Mouse (Mus musculus) heart, adult 10 weeks (tissue): Measurements from ENCODE around the gene Olfr1313. TPM values are rescaled to one million over a fixed set of nuclear protein-coding genes. Genes with fewer than 3 reads are reported as not detected.

Experiments
- polyA plus RNA-seq: library from polyadenylated mRNA; stranded (reverse); fragments of 350-450 nt; fragmentation: Illumina TruSeq; extraction: RNeasy Lipid Tissue Mini Kit (QIAGEN cat#74804); gene quantifications from one replicate; pipeline ENCODE4 v1.2.3, GENCODE M21; 2014; ENCODE audit warnings: low read depth, low replicate concordance

Gene Olfr1313
- polyA plus RNA-seq: not detected

GRCm38 (mm10) chr2:112077743-112078142, at the start of gene Olfr1313:
TSS of gene Olfr1313 (minus strand) at chr2:112077843.

GRCm38 (mm10) chr2:112115340-112115739, 37.7 kb upstream of the Olfr1313 start, which contains the start of gene Olfr1315-ps1:
TSS of gene Olfr1315-ps1 (minus strand) at chr2:112115440.

DNA sequence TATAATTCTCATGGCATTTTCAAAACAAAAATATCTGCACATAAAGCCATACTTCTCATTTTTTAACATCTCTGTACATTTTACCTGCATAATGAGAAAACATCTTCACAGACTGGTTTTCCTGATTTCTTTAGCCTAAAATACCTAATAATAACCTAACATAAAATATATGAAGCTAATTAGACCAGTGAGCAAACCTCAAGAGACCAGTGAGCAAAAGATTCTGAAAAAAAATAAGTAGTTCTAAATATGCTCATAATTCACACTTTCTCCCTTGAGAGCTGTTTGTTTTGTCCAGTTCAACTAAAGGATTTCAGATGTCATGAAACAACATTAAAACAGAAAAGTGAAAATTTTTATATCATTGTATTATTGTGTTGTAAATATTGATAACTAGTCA, 19.0 kb upstream of the Olfr1313 start, which contains the start of gene Olfr1314:
TSS of gene Olfr1314 (minus strand) at position 101 of the 400 bp plus-strand sequence.

GRCm38 (mm10) chr2:112050138-112050537, 27.5 kb downstream of the Olfr1313 start, which contains the start of gene Olfr1312:
TSS of gene Olfr1312 (minus strand) at chr2:112050238.

GRCm38 (mm10) chr2:112024312-112024711, 53.3 kb downstream of the Olfr1313 start, which contains the start of gene Olfr1311:
TSS of gene Olfr1311 (minus strand) at chr2:112024412.

Other genes starting within 250 kb of the Olfr1313 start
- not detected for gene Olfr1305, start 200.7 kb downstream of the Olfr1313 start, polyA plus RNA-seq
- gene Olfr1306, start 161.6 kb downstream of the Olfr1313 start, polyA plus RNA-seq: not detected
- gene Olfr1307, start 128.4 kb downstream of the Olfr1313 start, polyA plus RNA-seq: not detected
- gene Olfr1308, start 112.9 kb downstream of the Olfr1313 start, polyA plus RNA-seq: not detected
- not detected for gene Olfr1309, start 87.6 kb downstream of the Olfr1313 start, polyA plus RNA-seq
- not detected for gene Olfr1310, start 65.1 kb downstream of the Olfr1313 start, polyA plus RNA-seq
- gene Olfr1311, start 53.4 kb downstream of the Olfr1313 start, polyA plus RNA-seq: not detected
- not detected for gene Olfr1312, start 27.6 kb downstream of the Olfr1313 start, polyA plus RNA-seq
- gene Olfr1314, start 18.9 kb upstream of the Olfr1313 start, polyA plus RNA-seq: not detected
- not detected for gene Olfr1315-ps1, start 37.6 kb upstream of the Olfr1313 start, polyA plus RNA-seq
- gene Olfr1316, start 57.1 kb upstream of the Olfr1313 start, polyA plus RNA-seq: not detected
- not detected for gene Olfr1317, start 62.5 kb upstream of the Olfr1313 start, polyA plus RNA-seq
- gene Olfr1318, start 76.4 kb upstream of the Olfr1313 start, polyA plus RNA-seq: not detected
- 4.6 TPM for gene Lpcat4, start 161.6 kb upstream of the Olfr1313 start, polyA plus RNA-seq
- gene Nutm1, start 181.4 kb upstream of the Olfr1313 start, polyA plus RNA-seq: not detected
- 60.8 TPM for gene Nop10, start 184.1 kb upstream of the Olfr1313 start, polyA plus RNA-seq
- 31.5 TPM for gene Slc12a6, start 188.0 kb upstream of the Olfr1313 start, polyA plus RNA-seq
- not detected for gene Gm21985, start 188.5 kb upstream of the Olfr1313 start, polyA plus RNA-seq